Mouse (Mus musculus) Patski (cell line): ENCODE measurements at regions not wholly inside any gene's neighbourhood (a gene's known extent, or its start where the extent isn't known, plus 50 kb on each side); places are given as distances from the start of the nearest gene placed in this dataset.

ENCODE experiments used
- ATAC-seq: fragments of 100-300 bp; one replicate; pipeline ENCODE4 v1.8.0; 2021
- CTCF ChIA-PET: fragments of 350-600 bp; sonication (Branson Sonifier 250); formaldehyde crosslinking; loops from one replicate; lab custom pipeline; 2022; ENCODE audit warnings: inconsistent platforms; lab: Charles Lee
- POLR2A ChIA-PET: fragments of 350-600 bp; sonication (Branson Sonifier 250); formaldehyde crosslinking; loops from one replicate; lab custom pipeline; 2022; ENCODE audit warnings: antibody characterized with exemption, inconsistent platforms; lab: Charles Lee
- DNase-seq: peaks from one replicate; pipeline ENCODE4 v3.0.0-alpha.2; 2011; ENCODE audit warnings: low read depth, low spot score
- H3K27me3 ChIP-seq: fragments of 371-371 bp; one replicate; pipeline ENCODE4 v1.5.1; 2021
- CTCF ChIP-seq: fragments of 100-300 bp; IDR thresholded peaks from one replicate; pipeline ENCODE4 v1.5.1; 2021
- in situ Hi-C: fragments of 300-500 bp; cut with MboI; formaldehyde crosslinking; loops from 3 replicates; pipeline ENCODE4 v1.11.1; 2018; ENCODE audit warnings: low pct_unique_long_range_greater_than_20kb, mixed read lengths

- CTCF ChIA-PET, result no interaction called here
- TF ChIP-seq CTCF, result no peak
- peaks cover 3% of the 10 kb centered on the region for H3K27me3 ChIP-seq
- ATAC-seq (no peak), DNase-seq (no peak)
- POLR2A ChIA-PET, result no interaction called here
- in situ Hi-C loops, result no loop called here
These were observed 64.8 kb upstream of the L3mbtl4 start for GRCm38 (mm10) chr17:68208837-68209236.

GRCm38 (mm10) chr17:68210313-68211254, 63.0 kb upstream of the L3mbtl4 start:
- ChIA-PET CTCF (no interaction called here), POLR2A (no interaction called here)
- in situ Hi-C loops, result no loop called here
- ATAC-seq, result no peak
- peaks cover 3% of the 10 kb centered on the region for H3K27me3 ChIP-seq
- DNase-seq, result no peak
- TF ChIP-seq CTCF, result no peak

DNA sequence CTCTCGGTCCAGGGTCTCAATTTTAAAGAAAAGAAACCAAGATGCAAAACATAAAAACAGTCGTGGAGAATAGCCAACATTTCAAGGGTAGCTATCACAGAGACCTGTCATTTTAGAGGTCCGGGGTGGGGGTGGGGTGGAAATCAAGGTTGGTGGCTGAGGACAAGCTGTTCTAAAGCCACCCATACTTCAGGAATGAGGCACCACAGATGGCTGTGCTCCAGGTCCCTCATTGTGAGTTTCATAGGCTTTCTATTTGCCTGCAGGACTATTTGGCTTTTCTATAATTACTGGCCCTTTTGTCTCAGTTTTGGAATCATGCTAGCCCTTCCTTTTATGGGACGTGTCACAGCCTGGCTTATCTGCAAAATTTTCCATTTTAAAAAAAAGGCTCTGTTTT, 55.4 kb upstream of the L3mbtl4 start:
- CTCF ChIA-PET, result no interaction called here
- POLR2A ChIA-PET, result no interaction called here
- no peak for DNase-seq

DNA sequence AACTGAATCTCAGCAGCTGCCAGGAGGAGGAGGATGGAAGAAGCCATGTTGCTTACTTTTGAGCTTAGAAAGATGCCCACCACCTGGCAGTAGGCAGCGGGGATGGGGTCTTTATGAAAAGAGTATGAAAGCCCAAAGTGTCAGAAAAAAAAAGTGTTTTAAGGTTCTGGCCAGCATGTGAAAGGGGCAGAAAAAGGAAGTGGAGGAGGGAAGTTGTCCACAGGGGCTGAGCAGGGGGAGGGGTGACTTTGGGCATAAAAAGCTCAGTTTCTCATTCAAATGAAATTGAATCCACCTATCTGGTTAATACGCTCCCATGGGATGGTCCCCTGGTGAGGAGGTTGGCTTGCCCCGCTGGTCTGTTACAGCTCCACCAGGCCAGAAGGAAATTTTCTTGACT, 50.4 kb upstream of the L3mbtl4 start:
- no peaks in the 10 kb centered on the region for H3K27me3 ChIP-seq

More for the DNA sequence above, 55.4 kb upstream of the L3mbtl4 start:
- no peaks in the 10 kb centered on the region for H3K27me3 ChIP-seq
- no peak for TF ChIP-seq CTCF
- ATAC-seq, result no peak
- in situ Hi-C loops, result no loop called here

More for the DNA sequence above, 50.4 kb upstream of the L3mbtl4 start:
- CTCF ChIA-PET, result no interaction called here
- TF ChIP-seq CTCF, result no peak
- POLR2A ChIA-PET, result no interaction called here
- in situ Hi-C loops, result no loop called here
- no peak for ATAC-seq
- DNase-seq, result no peak
